Mouse (Mus musculus) ES-E14 (cell line): ENCODE data around the gene Olfr183. TPM values are rescaled to one million over a fixed set of nuclear protein-coding genes. Genes with fewer than 3 reads are reported as not detected.
"Not testable (repeated sequence)": the region's sequence is repeated elsewhere in the genome, so short reads cannot be mapped to it uniquely, and the experiment has no call there.

Source experiments
- DNase-seq: peaks from one replicate; pipeline ENCODE4 v3.0.0-alpha.2; 2013; ENCODE audit warnings: low read depth, low spot score
- H3K27ac ChIP-seq: 2 replicates; pipeline ENCODE4 v1.5.1; 2012; ENCODE audit warnings: low read depth, mild to moderate bottlenecking, low read length, moderate library complexity, mixed read lengths; ENCODE audit not compliant: poor library complexity, insufficient read depth, severe bottlenecking
- H3K36me3 ChIP-seq: 2 replicates; pipeline ENCODE4 v1.6.1; 2012; ENCODE audit warnings: mild to moderate bottlenecking, low read length, moderate library complexity, mixed read lengths; ENCODE audit not compliant: control insufficient read depth, poor library complexity, insufficient read depth, severe bottlenecking
- H3K4me1 ChIP-seq, 2 experiments: fragments of 150-350 bp in 1 of 2; sonication (generic) in 1 of 2; 2 replicates each; pipeline ENCODE4 v1.6.1; 2012; ENCODE audit warnings: low read length in 2 of 2, mild to moderate bottlenecking in 1 of 2, mixed read lengths in 1 of 2; ENCODE audit not compliant: control insufficient read depth in 2 of 2, insufficient read depth in 2 of 2, poor library complexity in 1 of 2
- H3K4me3 ChIP-seq, 2 experiments: fragments of 150-350 bp in 1 of 2; sonication (generic) in 1 of 2; 2 replicates each; pipeline ENCODE4 v1.5.1; 2012; ENCODE audit warnings: low read length in 2 of 2, low read depth in 1 of 2, mild to moderate bottlenecking in 1 of 2, mixed read lengths in 1 of 2; ENCODE audit not compliant: insufficient read depth in 1 of 2, poor library complexity in 1 of 2, severe bottlenecking in 1 of 2
- H3K9ac ChIP-seq: 2 replicates; pipeline ENCODE4 v1.6.1; 2012; ENCODE audit warnings: low read depth, mild to moderate bottlenecking, low read length, mixed read lengths; ENCODE audit not compliant: poor library complexity, insufficient read depth, severe bottlenecking
- H3K9me3 ChIP-seq: fragments of 150-350 bp; sonication (generic); 2 replicates; pipeline ENCODE4 v1.6.1; 2012; ENCODE audit warnings: low read depth, mild to moderate bottlenecking, low read length; ENCODE audit not compliant: control insufficient read depth, insufficient read depth
- CHD2 ChIP-seq: IDR thresholded peaks from 2 replicates; pipeline ENCODE4 v1.6.1; 2014; ENCODE audit warnings: mild to moderate bottlenecking, low read depth, low read length, inconsistent platforms
- HCFC1 ChIP-seq: IDR thresholded peaks from 2 replicates; pipeline ENCODE4 v1.6.1; 2012; ENCODE audit warnings: low read length, inconsistent platforms, borderline replicate concordance; ENCODE audit not compliant: insufficient read depth
- MAFK ChIP-seq: IDR thresholded peaks from 2 replicates; pipeline ENCODE4 v1.6.1; 2014; ENCODE audit warnings: mild to moderate bottlenecking, low read depth, low read length, inconsistent platforms; ENCODE audit not compliant: insufficient read depth
- ZC3H11A ChIP-seq: IDR thresholded peaks from 2 replicates; pipeline ENCODE4 v1.6.1; 2012; ENCODE audit warnings: low read depth, mild to moderate bottlenecking, inconsistent platforms, low read length, borderline replicate concordance
- ZNF384 ChIP-seq: IDR thresholded peaks from 2 replicates; pipeline ENCODE4 v1.6.1; 2012; ENCODE audit warnings: low read depth, low read length, inconsistent platforms
- in situ Hi-C, 2 experiments: fragments of 600-800 bp; cut with MboI; formaldehyde crosslinking; loops; one replicate each; pipeline ENCODE4 v1.15.1; 2025; ENCODE audit warnings: low sequenced_read_pairs in 2 of 2, inconsistent platforms in 1 of 2; ENCODE audit not compliant: unreplicated experiment in 2 of 2
- total RNA-seq: library from RNA; depleted of rRNA; stranded (reverse); fragments of 300-350 nt; gene quantifications from 2 replicates; pipeline ENCODE4 v1.2.3, GENCODE M21; 2012; rRNA removed

The Olfr183 gene
- total RNA-seq, 1 experiment: not detected

DNA sequence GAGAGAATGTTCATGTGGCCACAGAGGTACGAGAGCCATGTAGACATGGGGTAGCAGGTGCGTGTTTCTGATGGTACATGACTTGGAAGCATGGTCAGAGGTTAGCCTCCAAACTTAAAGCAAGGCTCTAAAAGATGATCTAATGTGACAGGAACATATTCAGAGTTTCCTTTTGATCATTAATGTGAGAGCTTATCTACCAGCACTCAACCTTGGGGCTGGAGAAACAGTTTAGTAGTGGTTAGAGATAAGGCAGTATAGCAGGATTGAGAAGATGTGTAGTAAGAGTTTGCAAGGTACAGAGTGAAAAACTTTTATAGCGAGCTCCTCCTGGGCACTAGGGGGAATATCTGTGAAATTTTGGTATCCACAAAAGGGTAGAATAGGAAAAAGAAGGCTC, 50.7 kb downstream of the Olfr183 start:
- Histone ChIP-seq H3K36me3 (no peaks in the 10 kb centered on the region), H3K4me1 (no peaks in the 10 kb centered on the region), H3K4me3 (no peak overlapping the region), H3K9ac (no peak overlapping the region), H3K9me3 (no peaks in the 10 kb centered on the region), H3K27ac (no peak overlapping the region)
- no peak for DNase-seq
- in situ Hi-C loops: no loop called here
- no peak for TF ChIP-seq HCFC1

DNA sequence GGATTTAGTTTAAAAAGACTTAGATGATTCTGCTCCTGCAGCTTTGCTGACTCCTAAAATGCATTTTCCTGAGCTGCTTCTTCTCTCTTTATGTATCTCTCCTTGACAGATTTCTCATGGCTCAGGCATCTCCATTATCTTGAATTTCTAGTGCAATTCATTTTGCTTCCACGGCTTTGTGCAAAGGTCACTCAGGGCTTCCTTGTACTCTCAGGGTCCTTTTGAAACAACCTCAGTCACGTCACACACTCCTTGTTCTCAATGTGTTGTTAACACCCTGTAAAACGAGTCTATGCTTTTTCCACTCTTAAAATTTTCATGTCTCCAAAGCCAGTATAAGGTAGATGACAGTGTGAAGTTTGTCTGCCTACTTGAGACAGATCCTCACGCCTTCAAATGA, 52.4 kb downstream of the Olfr183 start:
- Histone ChIP-seq H3K9me3 (no peaks in the 10 kb centered on the region), H3K4me3 (no peak overlapping the region), H3K9ac (no peak overlapping the region), H3K36me3 (no peaks in the 10 kb centered on the region), H3K27ac (no peak overlapping the region), H3K4me1 (no peaks in the 10 kb centered on the region)
- TF ChIP-seq ZNF384 (no peak), HCFC1 (no peak), CHD2 (no peak), MAFK (no peak)
- no peak for DNase-seq
- in situ Hi-C loops: no loop called here

GRCm38 (mm10) chr16:59048860-59049259, 53.7 kb downstream of the Olfr183 start:
- TF ChIP-seq ZC3H11A: no peak
- no peak for TF ChIP-seq ZNF384
- TF ChIP-seq MAFK: no peak
- TF ChIP-seq HCFC1: no peak
- no peak for TF ChIP-seq CHD2
- Histone ChIP-seq H3K27ac (no peak overlapping the region), H3K9me3 (no peaks in the 10 kb centered on the region), H3K9ac (no peak overlapping the region), H3K36me3 (no peaks in the 10 kb centered on the region), H3K4me3 (no peak overlapping the region), H3K4me1 (no peaks in the 10 kb centered on the region)
- DNase-seq: no peak
- in situ Hi-C loops: no loop called here

DNA sequence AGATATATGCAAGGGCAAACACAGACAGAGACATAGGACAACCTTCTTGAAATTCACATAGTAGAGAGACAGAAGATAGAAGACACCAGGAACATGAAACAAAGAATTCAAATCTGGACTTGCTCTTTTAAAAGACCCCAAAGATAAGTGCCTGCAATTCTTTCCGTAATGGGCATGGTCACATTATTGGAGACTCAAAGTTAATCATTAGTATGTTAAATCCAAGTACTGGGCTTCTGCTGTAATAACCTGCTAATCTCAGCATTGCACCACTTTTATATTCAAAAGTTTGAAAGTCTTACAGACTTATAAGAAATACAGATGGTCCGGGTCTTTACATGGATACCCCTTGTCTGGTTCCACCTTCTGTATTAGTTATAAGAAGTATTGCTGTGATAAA, 54.1 kb downstream of the Olfr183 start:
- H3K9me3 ChIP-seq, DNase-seq, H3K4me3 ChIP-seq, H3K9ac ChIP-seq, H3K27ac ChIP-seq, H3K4me1 ChIP-seq, H3K36me3 ChIP-seq, in situ Hi-C loops: not testable (repeated sequence)

Other genes with a start within 250 kb of the Olfr183 start
- not detected in 2 replicates for gene Olfr172, start 232.2 kb upstream of the Olfr183 start, total RNA-seq
- gene Olfr173, start 195.1 kb upstream of the Olfr183 start, total RNA-seq: not detected in 2 replicates
- not detected in 2 replicates for gene Olfr175-ps1, start 168.6 kb upstream of the Olfr183 start, total RNA-seq
- not detected in 2 replicates for gene Olfr177, start 120.6 kb upstream of the Olfr183 start, total RNA-seq
- gene Olfr178, start 103.3 kb upstream of the Olfr183 start, total RNA-seq: not detected in 2 replicates
- gene Olfr181, start 66.6 kb upstream of the Olfr183 start, total RNA-seq: not detected in 2 replicates
- gene Olfr180, start 66.0 kb upstream of the Olfr183 start, total RNA-seq: not detected in 2 replicates
- not detected in 2 replicates for gene Olfr186, start 34.9 kb downstream of the Olfr183 start, total RNA-seq
- gene Olfr187, start 44.4 kb downstream of the Olfr183 start, total RNA-seq: not detected in 2 replicates
- gene Olfr190, start 82.6 kb downstream of the Olfr183 start, total RNA-seq: not detected in 2 replicates
- gene Olfr191, start 94.5 kb downstream of the Olfr183 start, total RNA-seq: not detected in 2 replicates
- gene Olfr193, start 116.5 kb downstream of the Olfr183 start, total RNA-seq: not detected in 2 replicates
- not detected in 2 replicates for gene Olfr194, start 125.7 kb downstream of the Olfr183 start, total RNA-seq
- not detected in 2 replicates for gene Olfr195, start 151.7 kb downstream of the Olfr183 start, total RNA-seq
- gene Olfr196, start 175.1 kb downstream of the Olfr183 start, total RNA-seq: not detected in 2 replicates
- not detected in 2 replicates for gene Olfr198, start 208.2 kb downstream of the Olfr183 start, total RNA-seq
- not detected in 2 replicates for gene Olfr199, start 224.4 kb downstream of the Olfr183 start, total RNA-seq